Mouse (Mus musculus) heart, embryonic 12.5 days (tissue): ENCODE results near the gene Rnf207. TPM values are rescaled to one million over a fixed set of nuclear protein-coding genes. Genes with fewer than 3 reads are reported as not detected.

Source experiments
- ATAC-seq: fragments of 200-750 bp; cut with Nextera tagmentation; 2 replicates; pipeline ENCODE4 v1.8.0; 2017; ENCODE audit warnings: moderate TSS enrichment, moderate library complexity; ENCODE audit not compliant: insufficient number of reproducible peaks, low FRiP score
- H3K27ac ChIP-seq: fragments of 300-500 bp; sonication (generic); 2 replicates; pipeline ENCODE4 v1.5.1; 2016; ENCODE audit warnings: mild to moderate bottlenecking, moderate library complexity; ENCODE audit not compliant: poor library complexity, severe bottlenecking
- H3K27me3 ChIP-seq: fragments of 300-500 bp; sonication (generic); replicated peaks from 2 replicates; pipeline ENCODE4 v1.6.1; 2016; ENCODE audit warnings: mild to moderate bottlenecking, moderate library complexity
- H3K36me3 ChIP-seq: fragments of 300-500 bp; sonication (generic); 2 replicates; pipeline ENCODE4 v1.6.1; 2016; ENCODE audit warnings: mild to moderate bottlenecking, moderate library complexity
- H3K4me1 ChIP-seq: fragments of 300-500 bp; sonication (generic); replicated peaks from 2 replicates; pipeline ENCODE4 v1.6.1; 2016; ENCODE audit warnings: mild to moderate bottlenecking
- H3K4me2 ChIP-seq: fragments of 300-500 bp; sonication (generic); 2 replicates; pipeline ENCODE4 v1.6.1; 2016; ENCODE audit warnings: mild to moderate bottlenecking, moderate library complexity
- H3K4me3 ChIP-seq: fragments of 300-500 bp; sonication (generic); 2 replicates; pipeline ENCODE4 v1.5.1; 2016; ENCODE audit warnings: mild to moderate bottlenecking
- H3K9ac ChIP-seq: fragments of 300-500 bp; sonication (generic); 2 replicates; pipeline ENCODE4 v1.6.1; 2016; ENCODE audit warnings: mild to moderate bottlenecking, moderate library complexity
- H3K9me3 ChIP-seq: fragments of 300-500 bp; sonication (generic); replicated peaks from 2 replicates; pipeline ENCODE4 v1.6.1; 2016; ENCODE audit warnings: mild to moderate bottlenecking, moderate library complexity
- WGBS: fragments of 180-500 bp; shearing (Covaris S2); methylation state at CpG from one replicate; pipeline ENCODE4 v1.1.7; 2016; 5-methylcytosine and 5-hydroxymethylcytosine counted together
- polyA plus RNA-seq: library from polyadenylated mRNA; unstranded; fragments of >200 nt; fragmentation: Nextera tagmentation; extraction: Ambion mirVana; gene quantifications from 2 replicates; pipeline ENCODE4 v1.2.1, GENCODE M21; 2016

The Rnf207 gene
- polyA plus RNA-seq, 1 experiment from 2014 or later: 56.5 TPM

- no peak overlapping the region for H3K4me2 ChIP-seq
- no peaks in the 10 kb centered on the region for H3K36me3 ChIP-seq
- no peak overlapping the region for H3K27ac ChIP-seq
- no peak; the same call in 1 of the 2 replicates for ATAC-seq
- H3K4me3 ChIP-seq: no peak overlapping the region
- H3K4me1 ChIP-seq: peaks cover 27% of the 10 kb centered on the region
- H3K9ac ChIP-seq: no peak overlapping the region
- 49% methylated on average over 7 of the region's 7 CpGs for WGBS
- H3K27me3 ChIP-seq: peaks cover 81% of the 10 kb centered on the region
- H3K9me3 ChIP-seq: no peaks in the 10 kb centered on the region
Observed at GRCm38 (mm10) chr4:152345120-152345889, 26.5 kb upstream of the Rnf207 start.

DNA sequence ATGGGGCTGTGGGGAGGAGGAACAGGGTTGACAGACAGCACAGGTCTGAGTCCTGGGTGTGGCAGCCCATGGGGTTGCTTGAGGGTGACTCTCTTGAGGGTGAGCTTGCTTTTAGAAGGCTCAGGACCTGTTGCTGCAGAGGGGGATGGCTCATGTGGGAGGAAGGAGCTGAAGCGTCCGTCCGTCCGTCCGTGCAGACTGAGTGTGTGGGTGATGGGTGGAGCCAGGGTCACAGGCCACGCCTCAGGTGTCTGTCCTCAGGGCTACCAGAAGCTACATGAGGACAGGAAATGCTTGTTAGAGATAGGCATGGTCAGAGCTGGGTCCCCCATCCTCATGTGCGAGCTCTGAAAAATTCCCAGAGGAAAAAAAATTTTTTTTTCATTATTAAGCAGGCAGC, 25.9 kb upstream of the Rnf207 start:
- no peak for ATAC-seq
- peaks cover 82% of the 10 kb centered on the region for H3K27me3 ChIP-seq
- no peak overlapping the region for H3K4me2 ChIP-seq
- no peak overlapping the region for H3K9ac ChIP-seq
- H3K36me3 ChIP-seq: no peaks in the 10 kb centered on the region
- peaks cover 28% of the 10 kb centered on the region for H3K4me1 ChIP-seq
- H3K27ac ChIP-seq: no peak overlapping the region
- H3K9me3 ChIP-seq: no peaks in the 10 kb centered on the region
- no peak overlapping the region for H3K4me3 ChIP-seq
- WGBS: 48% methylated on average over 7 of the region's 7 CpGs

DNA sequence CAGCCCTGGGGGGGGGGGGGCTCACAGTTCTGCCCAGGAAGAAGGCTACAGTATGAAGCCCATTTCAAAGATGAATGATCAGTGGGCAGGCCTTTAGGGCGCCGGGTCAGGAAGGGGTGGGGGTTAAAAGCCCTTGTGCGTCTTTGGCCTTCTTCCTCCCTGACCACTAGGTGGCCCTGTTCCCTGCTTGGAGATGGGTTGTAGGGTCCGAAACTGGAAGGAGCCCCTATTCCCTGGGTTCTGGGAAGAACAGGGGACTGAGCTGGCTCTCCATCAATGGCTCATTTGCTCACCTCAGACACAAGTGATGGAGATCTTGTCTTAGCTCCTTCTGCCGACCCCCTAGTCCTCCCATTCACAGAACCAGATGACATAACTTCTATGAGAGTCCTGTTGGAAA, 24.5 kb upstream of the Rnf207 start:
- no peak overlapping the region for H3K9ac ChIP-seq
- H3K27me3 ChIP-seq: peaks cover 82% of the 10 kb centered on the region
- H3K4me1 ChIP-seq: peaks cover 42% of the 10 kb centered on the region
- H3K9me3 ChIP-seq: no peaks in the 10 kb centered on the region
- WGBS: 10% methylated on average over 5 of the region's 5 CpGs
- H3K36me3 ChIP-seq: no peaks in the 10 kb centered on the region
- no peak overlapping the region for H3K27ac ChIP-seq
- no peak overlapping the region for H3K4me2 ChIP-seq
- ATAC-seq: no peak
- no peak overlapping the region for H3K4me3 ChIP-seq

DNA sequence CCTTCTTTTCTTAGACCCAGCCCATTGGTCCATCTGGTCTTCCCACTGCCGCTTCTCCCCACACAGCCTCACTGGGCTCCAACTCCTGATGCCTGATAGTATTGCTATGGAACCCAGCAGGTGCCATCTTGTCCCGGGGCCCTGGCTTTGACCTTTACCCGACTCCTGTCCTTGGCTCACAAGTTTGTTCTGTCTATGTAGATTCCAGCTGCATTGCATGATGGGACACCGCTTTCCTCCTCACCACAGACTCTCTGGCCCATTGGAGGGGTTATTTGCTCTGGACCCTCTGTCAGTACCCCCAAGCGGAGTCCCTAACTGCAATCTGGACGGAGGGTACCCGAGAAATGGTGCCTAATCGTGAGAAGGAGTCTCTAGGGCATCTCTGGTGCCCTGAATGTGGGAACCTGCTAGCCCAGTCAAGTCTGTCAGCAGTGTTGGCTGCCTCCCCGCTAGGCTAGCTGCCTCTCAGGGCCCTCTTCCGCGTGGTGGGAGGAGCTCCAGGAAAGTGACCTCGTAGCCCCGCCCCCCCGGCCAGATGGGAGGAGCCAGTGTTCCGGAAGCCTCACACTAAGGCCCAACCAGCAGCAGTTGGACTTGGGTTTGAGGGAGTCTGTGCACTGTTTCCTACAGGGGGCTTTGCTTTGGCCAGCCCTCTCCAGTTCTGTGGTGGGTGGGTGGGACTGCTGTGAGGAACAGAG, 21.9 kb upstream of the Rnf207 start:
- Histone ChIP-seq H3K4me1 (peaks cover 35% of the 10 kb centered on the region), H3K27me3 (peaks cover 91% of the 10 kb centered on the region), H3K27ac (no peak overlapping the region), H3K4me3 (no peak overlapping the region), H3K9me3 (no peaks in the 10 kb centered on the region), H3K36me3 (peaks cover 2% of the 10 kb centered on the region; the same call in 1 of the 2 replicates), H3K9ac (no peak overlapping the region), H3K4me2 (no peak overlapping the region)
- WGBS: 32% methylated on average over 15 of the region's 15 CpGs
- no peak for ATAC-seq

GRCm38 (mm10) chr4:152339293-152339790, 20.5 kb upstream of the Rnf207 start:
- peaks cover 86% of the 10 kb centered on the region for H3K27me3 ChIP-seq
- peaks cover 16% of the 10 kb centered on the region for H3K36me3 ChIP-seq
- WGBS: 3% methylated on average over 26 of the region's 26 CpGs
- no peak for ATAC-seq
- H3K9ac ChIP-seq: peak overlapping the region; percentile 64
- peak overlapping the region; percentile 63 for H3K4me3 ChIP-seq
- no peaks in the 10 kb centered on the region for H3K9me3 ChIP-seq
- peaks cover 22% of the 10 kb centered on the region for H3K4me1 ChIP-seq
- H3K4me2 ChIP-seq: peak overlapping the region; percentile 97
- H3K27ac ChIP-seq: no peak overlapping the region

- Histone ChIP-seq H3K4me3 (peak within 1 kb of the TSS; percentile 63), H3K27ac (no peak within 1 kb of the TSS), H3K27me3 (peaks cover 79% of the 10 kb centered on the region), H3K9me3 (no peaks in the 10 kb centered on the region), H3K9ac (peak within 1 kb of the TSS; percentile 64), H3K36me3 (peaks cover 23% of the 10 kb centered on the region), H3K4me2 (peak within 1 kb of the TSS; percentile 97), H3K4me1 (peaks cover 18% of the 10 kb centered on the region)
- ATAC-seq: no peak
- 3% methylated on average over 102 of the region's 120 CpGs for WGBS
Observed at GRCm38 (mm10) chr4:152338419-152339292, 19.9 kb upstream of the Rnf207 start, which contains the start of gene Chd5. Chd5 (plus strand) TSS chr4:152338651.

- 34% methylated on average over 6 of the region's 6 CpGs for WGBS
- Histone ChIP-seq H3K4me1 (peaks cover 18% of the 10 kb centered on the region), H3K9ac (no peak overlapping the region)
Observed at GRCm38 (mm10) chr4:152337772-152338171, 19.0 kb upstream of the Rnf207 start.

DNA sequence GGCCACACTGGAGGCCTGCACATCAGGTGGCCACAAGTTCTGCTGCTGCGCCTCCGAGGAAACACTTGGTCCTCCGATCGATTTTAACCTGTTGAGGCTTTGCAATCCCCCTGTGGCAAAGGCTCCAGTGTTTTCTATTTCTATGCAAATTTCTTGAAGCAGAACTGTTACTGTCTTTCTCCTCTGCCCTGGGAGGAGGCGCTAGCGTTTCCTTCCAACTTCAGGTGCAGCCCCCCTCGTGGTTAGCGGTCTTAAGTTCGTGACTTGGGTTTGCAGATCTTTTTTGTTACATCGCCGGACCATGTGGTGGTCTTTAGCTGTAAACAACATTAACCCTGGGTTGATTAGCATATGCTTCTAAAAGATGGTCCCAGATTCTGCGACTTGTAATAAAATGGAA, 14.8 kb upstream of the Rnf207 start:
- WGBS: 97% methylated on average over 12 of the region's 12 CpGs
- peaks cover 30% of the 10 kb centered on the region for H3K27me3 ChIP-seq
- no peaks in the 10 kb centered on the region for H3K9me3 ChIP-seq
- no peak overlapping the region for H3K4me3 ChIP-seq
- peaks cover 73% of the 10 kb centered on the region for H3K36me3 ChIP-seq
- H3K27ac ChIP-seq: no peak overlapping the region
- no peak overlapping the region for H3K4me2 ChIP-seq
- ATAC-seq: no peak
- no peak overlapping the region for H3K9ac ChIP-seq
- H3K4me1 ChIP-seq: peaks cover 6% of the 10 kb centered on the region

More at GRCm38 (mm10) chr4:152337772-152338171, 19.0 kb upstream of the Rnf207 start:
- Histone ChIP-seq H3K27me3 (peaks cover 71% of the 10 kb centered on the region), H3K4me3 (no peak overlapping the region), H3K36me3 (peaks cover 31% of the 10 kb centered on the region), H3K27ac (no peak overlapping the region), H3K4me2 (0 out of 2 replicates have a peak overlapping the region, but pooled peaks have one; percentile 97), H3K9me3 (no peaks in the 10 kb centered on the region)
- ATAC-seq: no peak

- Histone ChIP-seq H3K9me3 (no peaks in the 10 kb centered on the region), H3K4me1 (no peaks in the 10 kb centered on the region), H3K36me3 (peaks cover 78% of the 10 kb centered on the region), H3K4me2 (no peak overlapping the region), H3K27me3 (peaks cover 24% of the 10 kb centered on the region), H3K9ac (no peak overlapping the region), H3K27ac (no peak overlapping the region), H3K4me3 (no peak overlapping the region)
- ATAC-seq: peak; percentile 51; the same call in 1 of the 2 replicates
- WGBS: 36% methylated on average over 2 of the region's 2 CpGs
Observed at GRCm38 (mm10) chr4:152332952-152333351, 14.2 kb upstream of the Rnf207 start.

DNA sequence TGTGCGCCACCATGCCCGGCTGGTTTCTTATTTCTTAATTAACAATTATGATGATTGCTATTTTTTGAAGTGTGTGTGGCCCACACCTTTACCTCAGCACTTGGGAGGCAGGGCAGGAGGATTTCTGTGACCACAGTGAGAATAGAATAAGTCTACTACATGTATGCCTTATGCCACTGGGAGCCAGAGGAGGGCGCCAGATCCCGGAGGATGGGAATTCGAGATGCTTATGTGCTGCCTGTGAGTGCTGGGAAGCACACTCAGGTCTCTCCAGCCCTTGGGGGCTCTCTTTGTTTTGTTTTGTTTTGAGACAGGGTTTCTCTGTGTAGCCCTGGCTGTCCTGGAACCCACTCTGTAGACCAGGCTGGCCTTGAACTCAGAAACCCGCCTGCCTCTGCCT, 9.9 kb upstream of the Rnf207 start:
- H3K36me3 ChIP-seq: peaks cover 64% of the 10 kb centered on the region
- WGBS: 80% methylated on average over 6 of the region's 6 CpGs

More for the DNA sequence above, 9.9 kb upstream of the Rnf207 start:
- no peak overlapping the region for H3K9ac ChIP-seq
- ATAC-seq: no peak
- H3K4me3 ChIP-seq: no peak overlapping the region
- H3K27ac ChIP-seq: no peak overlapping the region
- no peak overlapping the region for H3K4me2 ChIP-seq
- H3K9me3 ChIP-seq: no peaks in the 10 kb centered on the region
- no peaks in the 10 kb centered on the region for H3K27me3 ChIP-seq
- H3K4me1 ChIP-seq: peaks cover 13% of the 10 kb centered on the region
